Mouse (Mus musculus): ENCODE measurements around the gene Bglap.

DNA sequence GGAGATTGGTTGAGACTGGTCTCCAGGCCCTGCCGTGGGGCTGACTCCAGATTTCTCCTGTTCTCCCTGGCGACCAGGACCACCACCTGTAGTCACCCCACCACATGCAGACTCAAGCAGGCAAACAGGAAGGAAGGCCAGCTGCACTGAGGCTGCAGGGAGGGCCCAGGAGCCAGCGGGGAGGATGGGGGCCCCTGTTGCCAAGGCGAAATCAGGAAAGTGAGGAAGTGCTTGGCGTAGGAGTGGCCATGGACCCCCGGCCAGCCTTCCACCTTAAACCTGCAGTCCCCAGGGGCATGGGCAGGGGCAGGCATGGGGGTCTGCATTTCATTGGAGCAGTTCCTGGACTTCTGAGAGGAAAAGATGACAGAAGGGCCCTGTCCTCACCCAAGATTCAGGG is 23.2 kb downstream of the Bglap start:
- TF ChIP-seq POLR2A (IDR thresholded peaks at IDR 0.05; ENCODE audit: borderline replicate concordance, extremely low read depth, insufficient read depth, insufficient read length, poor library complexity, severe bottlenecking) (no peak), CTCF (IDR thresholded peaks at IDR 0.05; ENCODE audit: borderline replicate concordance, extremely low read depth, insufficient read depth, insufficient read length) (no peak)

Data from brain, embryonic 14.5 days (tissue).